Mouse (Mus musculus): ENCODE results near the gene Bard1. TPM values are rescaled to one million over a fixed set of nuclear protein-coding genes. Genes with fewer than 3 reads are reported as not detected.

Gene Bard1
- polyA plus RNA-seq (2015; fragmentation: Nextera tagmentation; extraction: Ambion mirVana), result 0.46 and 0.66 TPM in 2 replicates

GRCm38 (mm10) chr1:71102344-71103173, at the start of gene Bard1:
TSS of gene Bard1 (minus strand) at chr1:71103146.
- under 1% methylated on average over 69 of the region's 69 CpGs for WGBS
- Histone ChIP-seq H3K9me3 (replicated peaks; ENCODE audit: control insufficient read depth, low read length, poor library complexity, severe bottlenecking) (no peaks in the 10 kb centered on the region), H3K4me3 (ENCODE audit: low read depth, low read length) (peak within 1 kb of the TSS; percentile 73), H3K36me3 (ENCODE audit: control insufficient read depth, insufficient read depth, low read length) (no peaks in the 10 kb centered on the region), H3K27ac (ENCODE audit: low read length) (no peak within 1 kb of the TSS), H3K4me1 (ENCODE audit: control insufficient read depth, insufficient read depth, low read length) (peaks cover 2% of the 10 kb centered on the region; the same call in 1 of the 2 replicates), H3K27me3 (ENCODE audit: control insufficient read depth, insufficient read depth, low read depth, low read length) (no peaks in the 10 kb centered on the region), H3K4me2 (ENCODE audit: low read length) (peak within 1 kb of the TSS; percentile 67), H3K9ac (ENCODE audit: low read depth, low read length) (peak within 1 kb of the TSS; percentile 62)
- ATAC-seq, result peak; percentile 92

GRCm38 (mm10) chr1:71127171-71127570, 24.2 kb upstream of the Bard1 start:
- no peak overlapping the region for H3K27ac ChIP-seq (ENCODE audit: low read length)

GRCm38 (mm10) chr1:71118511-71118910, 15.6 kb upstream of the Bard1 start:
- no peaks in the 10 kb centered on the region for H3K9me3 ChIP-seq (replicated peaks; ENCODE audit: control insufficient read depth, low read length, poor library complexity, severe bottlenecking)
- no peak overlapping the region for H3K27ac ChIP-seq (ENCODE audit: low read length)
- WGBS, result 65% methylated on average over 2 of the region's 2 CpGs
- no peak overlapping the region for H3K9ac ChIP-seq (ENCODE audit: low read depth, low read length)
- H3K27me3 ChIP-seq (ENCODE audit: control insufficient read depth, insufficient read depth, low read depth, low read length), result no peaks in the 10 kb centered on the region
- ATAC-seq, result no peak
- H3K4me3 ChIP-seq (ENCODE audit: low read depth, low read length), result no peak overlapping the region
- H3K4me1 ChIP-seq (ENCODE audit: control insufficient read depth, insufficient read depth, low read length), result peaks cover 2% of the 10 kb centered on the region; the same call in 1 of the 2 replicates
- H3K36me3 ChIP-seq (ENCODE audit: control insufficient read depth, insufficient read depth, low read length), result no peaks in the 10 kb centered on the region
- H3K4me2 ChIP-seq (ENCODE audit: low read length), result no peak overlapping the region

More at GRCm38 (mm10) chr1:71127171-71127570, 24.2 kb upstream of the Bard1 start:
- Histone ChIP-seq H3K4me1 (ENCODE audit: control insufficient read depth, insufficient read depth, low read length) (no peaks in the 10 kb centered on the region), H3K9ac (ENCODE audit: low read depth, low read length) (no peak overlapping the region), H3K36me3 (ENCODE audit: control insufficient read depth, insufficient read depth, low read length) (no peaks in the 10 kb centered on the region), H3K4me2 (ENCODE audit: low read length) (no peak overlapping the region), H3K4me3 (ENCODE audit: low read depth, low read length) (no peak overlapping the region), H3K27me3 (ENCODE audit: control insufficient read depth, insufficient read depth, low read depth, low read length) (no peaks in the 10 kb centered on the region), H3K9me3 (replicated peaks; ENCODE audit: control insufficient read depth, low read length, poor library complexity, severe bottlenecking) (0 out of 2 replicates have a peak, but pooled peaks cover 3% of the 10 kb centered on the region)
- WGBS, result 88% methylated on average over 4 of the region's 4 CpGs
- ATAC-seq, result no peak

GRCm38 (mm10) chr1:71117253-71117652, 14.3 kb upstream of the Bard1 start:
- no peak overlapping the region for H3K4me3 ChIP-seq (ENCODE audit: low read depth, low read length)
- no peak overlapping the region for H3K27ac ChIP-seq (ENCODE audit: low read length)
- H3K4me1 ChIP-seq (ENCODE audit: control insufficient read depth, insufficient read depth, low read length), result peaks cover 2% of the 10 kb centered on the region; the same call in 1 of the 2 replicates
- 27% methylated on average over 4 of the region's 4 CpGs for WGBS
- no peaks in the 10 kb centered on the region for H3K9me3 ChIP-seq (replicated peaks; ENCODE audit: control insufficient read depth, low read length, poor library complexity, severe bottlenecking)
- no peaks in the 10 kb centered on the region for H3K36me3 ChIP-seq (ENCODE audit: control insufficient read depth, insufficient read depth, low read length)
- ATAC-seq, result no peak
- no peak overlapping the region for H3K9ac ChIP-seq (ENCODE audit: low read depth, low read length)
- H3K4me2 ChIP-seq (ENCODE audit: low read length), result no peak overlapping the region
- H3K27me3 ChIP-seq (ENCODE audit: control insufficient read depth, insufficient read depth, low read depth, low read length), result no peaks in the 10 kb centered on the region

GRCm38 (mm10) chr1:71115781-71116180, 12.8 kb upstream of the Bard1 start:
- Histone ChIP-seq H3K4me2 (ENCODE audit: low read length) (no peak overlapping the region), H3K9me3 (replicated peaks; ENCODE audit: control insufficient read depth, low read length, poor library complexity, severe bottlenecking) (no peaks in the 10 kb centered on the region), H3K36me3 (ENCODE audit: control insufficient read depth, insufficient read depth, low read length) (no peaks in the 10 kb centered on the region), H3K27me3 (ENCODE audit: control insufficient read depth, insufficient read depth, low read depth, low read length) (no peaks in the 10 kb centered on the region), H3K4me1 (ENCODE audit: control insufficient read depth, insufficient read depth, low read length) (peaks cover 2% of the 10 kb centered on the region; the same call in 1 of the 2 replicates), H3K9ac (ENCODE audit: low read depth, low read length) (no peak overlapping the region), H3K4me3 (ENCODE audit: low read depth, low read length) (no peak overlapping the region), H3K27ac (ENCODE audit: low read length) (no peak overlapping the region)
- ATAC-seq, result no peak
- 91% methylated on average over 2 of the region's 2 CpGs for WGBS

GRCm38 (mm10) chr1:71109858-71110257, 6.9 kb upstream of the Bard1 start:
- H3K4me2 ChIP-seq (ENCODE audit: low read length), result no peak overlapping the region
- no peak overlapping the region for H3K4me3 ChIP-seq (ENCODE audit: low read depth, low read length)
- H3K9ac ChIP-seq (ENCODE audit: low read depth, low read length), result no peak overlapping the region
- H3K9me3 ChIP-seq (replicated peaks; ENCODE audit: control insufficient read depth, low read length, poor library complexity, severe bottlenecking), result no peaks in the 10 kb centered on the region
- ATAC-seq, result no peak
- H3K27me3 ChIP-seq (ENCODE audit: control insufficient read depth, insufficient read depth, low read depth, low read length), result no peaks in the 10 kb centered on the region
- no peaks in the 10 kb centered on the region for H3K4me1 ChIP-seq (ENCODE audit: control insufficient read depth, insufficient read depth, low read length)
- 68% methylated on average over 10 of the region's 10 CpGs for WGBS
- no peaks in the 10 kb centered on the region for H3K36me3 ChIP-seq (ENCODE audit: control insufficient read depth, insufficient read depth, low read length)
- no peak overlapping the region for H3K27ac ChIP-seq (ENCODE audit: low read length)

- Histone ChIP-seq H3K27me3 (ENCODE audit: control insufficient read depth, insufficient read depth, low read depth, low read length) (no peaks in the 10 kb centered on the region), H3K9me3 (replicated peaks; ENCODE audit: control insufficient read depth, low read length, poor library complexity, severe bottlenecking) (no peaks in the 10 kb centered on the region), H3K36me3 (ENCODE audit: control insufficient read depth, insufficient read depth, low read length) (no peaks in the 10 kb centered on the region), H3K4me1 (ENCODE audit: control insufficient read depth, insufficient read depth, low read length) (no peaks in the 10 kb centered on the region), H3K27ac (ENCODE audit: low read length) (no peak overlapping the region), H3K4me2 (ENCODE audit: low read length) (no peak overlapping the region), H3K9ac (ENCODE audit: low read depth, low read length) (no peak overlapping the region), H3K4me3 (ENCODE audit: low read depth, low read length) (no peak overlapping the region)
- WGBS, result 97% methylated on average over 6 of the region's 6 CpGs
- no peak for ATAC-seq
These were observed 3.2 kb upstream of the Bard1 start for GRCm38 (mm10) chr1:71106127-71106526.

- no peaks in the 10 kb centered on the region for H3K27me3 ChIP-seq (ENCODE audit: control insufficient read depth, insufficient read depth, low read depth, low read length)
- H3K4me1 ChIP-seq (ENCODE audit: control insufficient read depth, insufficient read depth, low read length), result no peaks in the 10 kb centered on the region
- WGBS, result 94% methylated on average over 8 of the region's 8 CpGs
- H3K9ac ChIP-seq (ENCODE audit: low read depth, low read length), result no peak overlapping the region
- H3K9me3 ChIP-seq (replicated peaks; ENCODE audit: control insufficient read depth, low read length, poor library complexity, severe bottlenecking), result no peaks in the 10 kb centered on the region
- no peak overlapping the region for H3K4me3 ChIP-seq (ENCODE audit: low read depth, low read length)
- H3K36me3 ChIP-seq (ENCODE audit: control insufficient read depth, insufficient read depth, low read length), result no peaks in the 10 kb centered on the region
- ATAC-seq, result no peak
- no peak overlapping the region for H3K27ac ChIP-seq (ENCODE audit: low read length)
- no peak overlapping the region for H3K4me2 ChIP-seq (ENCODE audit: low read length)
These were observed 2.8 kb upstream of the Bard1 start for GRCm38 (mm10) chr1:71105724-71106123.

- Histone ChIP-seq H3K4me2 (ENCODE audit: low read length) (peak overlapping the region; percentile 67), H3K9me3 (replicated peaks; ENCODE audit: control insufficient read depth, low read length, poor library complexity, severe bottlenecking) (no peaks in the 10 kb centered on the region), H3K4me1 (ENCODE audit: control insufficient read depth, insufficient read depth, low read length) (peaks cover 2% of the 10 kb centered on the region; the same call in 1 of the 2 replicates), H3K27ac (ENCODE audit: low read length) (no peak overlapping the region), H3K27me3 (ENCODE audit: control insufficient read depth, insufficient read depth, low read depth, low read length) (no peaks in the 10 kb centered on the region), H3K36me3 (ENCODE audit: control insufficient read depth, insufficient read depth, low read length) (no peaks in the 10 kb centered on the region), H3K4me3 (ENCODE audit: low read depth, low read length) (peak overlapping the region; percentile 73), H3K9ac (ENCODE audit: low read depth, low read length) (peak overlapping the region; percentile 62)
- WGBS, result 33% methylated on average over 18 of the region's 18 CpGs
- no peak for ATAC-seq
These were observed 373 bp upstream of the Bard1 start for GRCm38 (mm10) chr1:71103174-71103864.

Measured in midbrain, embryonic 16.5 days (tissue).